Mouse (Mus musculus): Measurements from ENCODE around the gene Med17. TPM values are rescaled to one million over a fixed set of nuclear protein-coding genes. Genes with fewer than 3 reads are reported as not detected.

Gene Med17
- 33.5 TPM for polyA plus RNA-seq (2014; fragmentation: Illumina TruSeq; extraction: RNeasy Lipid Tissue Mini Kit (QIAGEN cat#74804); ENCODE audit: low replicate concordance)

GRCm38 (mm10) chr9:15279649-15280490 is at the start of gene Med17:
Med17 (minus strand) TSS chr9:15279931.

GRCm38 (mm10) chr9:15306398-15307119 is 26.8 kb upstream of the Med17 start, which contains the start of gene 4931406C07Rik:
4931406C07Rik (minus strand) TSS chr9:15306448.

DNA sequence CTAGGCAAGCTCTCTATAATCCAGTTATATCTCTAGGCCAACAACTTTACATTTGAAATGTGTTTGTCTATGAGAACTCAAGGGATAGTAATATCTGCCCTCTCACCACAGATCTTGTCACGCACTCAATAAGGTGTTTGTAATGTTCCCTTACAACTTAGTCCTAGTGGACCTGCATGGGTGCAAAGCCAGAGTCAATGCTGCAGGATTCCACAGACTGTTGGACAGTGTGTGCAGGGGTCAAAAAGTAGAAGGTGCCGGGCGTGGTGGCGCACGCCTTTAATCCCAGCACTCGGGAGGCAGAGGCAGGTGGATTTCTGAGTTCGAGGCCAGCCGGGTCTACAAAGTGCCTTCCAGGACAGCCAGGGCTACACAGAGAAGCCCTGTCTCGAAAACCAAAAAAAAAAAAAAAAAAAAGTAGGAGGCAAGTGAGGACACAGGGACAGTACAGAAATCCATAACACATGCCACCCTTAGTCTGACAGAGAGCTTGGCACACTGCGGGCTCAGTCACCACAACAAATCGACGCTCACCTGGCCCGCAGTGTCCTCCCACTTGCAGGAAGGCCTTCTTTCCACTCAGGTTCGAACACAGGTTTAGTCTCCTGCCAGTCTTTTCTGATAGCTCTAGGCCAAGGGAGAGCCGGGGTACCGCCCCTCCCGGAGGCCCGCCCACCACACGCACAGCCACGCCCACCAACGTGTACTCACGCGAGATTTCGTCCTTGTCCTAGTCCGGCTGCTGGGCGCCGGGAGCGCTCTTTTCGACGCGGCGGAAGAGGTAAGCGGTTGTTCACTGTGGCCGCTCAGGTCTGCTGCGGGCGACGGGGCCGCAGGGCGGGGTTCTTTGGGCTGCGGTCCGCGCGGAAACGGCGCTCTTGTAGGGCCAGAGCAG is 26.0 kb upstream of the Med17 start, which contains the start of gene Taf1d:
Gene Taf1d (plus strand): TSS at position 712 of the 895 bp plus-strand sequence.

DNA sequence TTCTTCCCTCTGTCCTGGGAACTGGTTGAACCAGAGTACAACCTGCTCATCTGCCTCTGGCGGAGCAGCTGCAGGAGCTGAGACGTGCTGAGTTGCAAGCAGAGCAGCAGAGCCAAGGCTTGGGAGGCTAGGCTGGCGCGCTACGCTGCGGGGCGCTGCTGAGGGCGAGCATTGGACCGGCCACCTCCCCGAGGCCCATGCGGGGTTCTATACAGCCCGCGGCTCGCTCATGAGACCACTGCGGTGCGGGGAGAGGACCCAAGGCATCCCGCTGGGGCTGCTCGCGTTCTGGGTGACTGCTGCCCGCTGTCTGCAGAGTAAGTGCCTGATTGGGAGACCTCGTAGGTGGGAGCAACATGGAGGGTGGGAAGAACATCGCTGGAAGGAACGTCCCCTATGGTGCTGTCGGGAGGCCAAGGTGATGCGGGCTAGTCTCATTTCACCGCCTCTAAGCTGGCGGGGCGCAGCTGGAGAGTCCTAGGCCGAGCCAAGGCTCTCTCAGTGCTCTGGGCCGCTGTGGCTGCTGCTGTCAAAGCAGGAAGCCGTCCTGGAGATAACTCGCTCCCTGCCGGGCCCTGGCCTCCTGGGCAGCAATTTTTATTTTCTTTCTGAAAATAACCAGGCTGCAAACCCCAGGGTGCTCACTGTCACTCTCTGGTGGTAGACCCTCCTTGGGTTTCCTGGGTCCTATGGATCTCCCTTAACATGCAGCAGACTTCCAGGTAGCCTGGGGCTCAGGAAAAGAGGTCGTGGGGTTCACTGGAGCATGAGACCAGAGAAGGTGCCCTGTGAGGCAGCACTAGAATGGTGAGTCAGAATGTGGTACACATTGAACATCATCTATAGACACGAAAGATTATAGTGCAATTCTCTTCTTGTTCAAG is 40.4 kb downstream of the Med17 start, which contains the start of gene Vstm5:
Gene Vstm5 (plus strand): TSS at position 4 of the 884 bp plus-strand sequence.

Other genes with a start within 250 kb of the Med17 start
- gene Panx1, start 234.5 kb downstream of the Med17 start, polyA plus RNA-seq (2014; fragmentation: Illumina TruSeq; extraction: RNeasy Lipid Tissue Mini Kit (QIAGEN cat#74804); ENCODE audit: low replicate concordance) = 22.1 TPM
- 0.07 TPM for gene Hephl1, start 167.8 kb downstream of the Med17 start, polyA plus RNA-seq (2014; fragmentation: Illumina TruSeq; extraction: RNeasy Lipid Tissue Mini Kit (QIAGEN cat#74804); ENCODE audit: low replicate concordance)
- gene Vstm5, start 40.9 kb downstream of the Med17 start, polyA plus RNA-seq (2014; fragmentation: Illumina TruSeq; extraction: RNeasy Lipid Tissue Mini Kit (QIAGEN cat#74804); ENCODE audit: low replicate concordance) = 12.2 TPM
- 297 TPM for gene Taf1d, start 26.3 kb upstream of the Med17 start, polyA plus RNA-seq (2014; fragmentation: Illumina TruSeq; extraction: RNeasy Lipid Tissue Mini Kit (QIAGEN cat#74804); ENCODE audit: low replicate concordance)
- 858 TPM for gene 4931406C07Rik, start 26.5 kb upstream of the Med17 start, polyA plus RNA-seq (2014; fragmentation: Illumina TruSeq; extraction: RNeasy Lipid Tissue Mini Kit (QIAGEN cat#74804); ENCODE audit: low replicate concordance)
- gene Cep295, start 77.9 kb upstream of the Med17 start, polyA plus RNA-seq (2014; fragmentation: Illumina TruSeq; extraction: RNeasy Lipid Tissue Mini Kit (QIAGEN cat#74804); ENCODE audit: low replicate concordance) = 34.2 TPM
- gene Smco4, start 213.5 kb upstream of the Med17 start, polyA plus RNA-seq (2014; fragmentation: Illumina TruSeq; extraction: RNeasy Lipid Tissue Mini Kit (QIAGEN cat#74804); ENCODE audit: low replicate concordance) = 1.6 TPM